Mouse (Mus musculus): ENCODE data around the gene Fam227a. TPM values are rescaled to one million over a fixed set of nuclear protein-coding genes. Genes with fewer than 3 reads are reported as not detected.
"Not testable (repeated sequence)": the region's sequence is repeated elsewhere in the genome, so short reads cannot be mapped to it uniquely, and the experiment has no call there.

Fam227a gene
- polyA plus RNA-seq, 1 experiment from 2014 or later: 0.93 TPM

GRCm38 (mm10) chr15:79683707-79684465, 25.1 kb upstream of the Fam227a start:
- H3K27me3 ChIP-seq (replicated peaks): no peaks in the 10 kb centered on the region
- H3K36me3 ChIP-seq: peaks cover 5% of the 10 kb centered on the region; the same call in 1 of the 2 replicates
- H3K4me2 ChIP-seq: peak overlapping the region; percentile 95
- peak overlapping the region; percentile 91 for H3K4me3 ChIP-seq
- 44% methylated on average over 19 of the region's 19 CpGs for WGBS
- peaks cover 60% of the 10 kb centered on the region for H3K4me1 ChIP-seq (replicated peaks)
- no peaks in the 10 kb centered on the region for H3K9me3 ChIP-seq (replicated peaks)
- peak overlapping the region; percentile 75 for H3K27ac ChIP-seq (ENCODE audit: poor library complexity, severe bottlenecking)
- H3K9ac ChIP-seq: peak overlapping the region; percentile 64
- ATAC-seq (ENCODE audit: insufficient number of reproducible peaks, low FRiP score): no peak

GRCm38 (mm10) chr15:79683146-79683545, 24.4 kb upstream of the Fam227a start:
- 69% methylated on average over 6 of the region's 6 CpGs for WGBS
- H3K9me3 ChIP-seq (replicated peaks): no peaks in the 10 kb centered on the region
- no peaks in the 10 kb centered on the region for H3K27me3 ChIP-seq (replicated peaks)
- peak overlapping the region; percentile 91 for H3K4me3 ChIP-seq
- H3K4me2 ChIP-seq: peak overlapping the region; percentile 95
- peak overlapping the region; percentile 63; the same call in 1 of the 2 replicates for H3K27ac ChIP-seq (ENCODE audit: poor library complexity, severe bottlenecking)
- no peak for ATAC-seq (ENCODE audit: insufficient number of reproducible peaks, low FRiP score)
- H3K9ac ChIP-seq: peak overlapping the region; percentile 61
- H3K4me1 ChIP-seq (replicated peaks): peaks cover 60% of the 10 kb centered on the region
- H3K36me3 ChIP-seq: peaks cover 5% of the 10 kb centered on the region; the same call in 1 of the 2 replicates

GRCm38 (mm10) chr15:79681973-79682372, 23.2 kb upstream of the Fam227a start:
- Histone ChIP-seq H3K4me2 (peak overlapping the region; percentile 95), H3K27me3 (replicated peaks) (no peaks in the 10 kb centered on the region), H3K4me3 (no peak overlapping the region), H3K9me3 (replicated peaks) (no peaks in the 10 kb centered on the region), H3K36me3 (peaks cover 12% of the 10 kb centered on the region; the same call in 1 of the 2 replicates), H3K9ac (peak overlapping the region; percentile 42; the same call in 1 of the 2 replicates), H3K27ac (ENCODE audit: poor library complexity, severe bottlenecking) (peak overlapping the region; percentile 63), H3K4me1 (replicated peaks) (peaks cover 60% of the 10 kb centered on the region)
- WGBS: 78% methylated on average over 4 of the region's 4 CpGs
- peak; percentile 63; the same call in 1 of the 2 replicates for ATAC-seq (ENCODE audit: insufficient number of reproducible peaks, low FRiP score)

- Histone ChIP-seq H3K4me2 (no peak overlapping the region), H3K27ac (ENCODE audit: poor library complexity, severe bottlenecking) (no peak overlapping the region), H3K27me3 (replicated peaks) (no peaks in the 10 kb centered on the region), H3K36me3 (peaks cover 52% of the 10 kb centered on the region), H3K4me3 (no peak overlapping the region), H3K4me1 (replicated peaks) (peaks cover 24% of the 10 kb centered on the region), H3K9ac (no peak overlapping the region), H3K9me3 (replicated peaks) (no peaks in the 10 kb centered on the region)
- 90% methylated on average over 2 of the region's 2 CpGs for WGBS
- ATAC-seq (ENCODE audit: insufficient number of reproducible peaks, low FRiP score): no peak
Observed at GRCm38 (mm10) chr15:79677936-79678335, 19.2 kb upstream of the Fam227a start.

- peak overlapping the region; percentile 96 for H3K4me3 ChIP-seq
- H3K4me1 ChIP-seq (replicated peaks): peaks cover 11% of the 10 kb centered on the region
- not testable (repeated sequence) for ATAC-seq (ENCODE audit: insufficient number of reproducible peaks, low FRiP score); H3K27me3 ChIP-seq (replicated peaks); H3K27ac ChIP-seq (ENCODE audit: poor library complexity, severe bottlenecking); H3K9me3 ChIP-seq (replicated peaks)
- peak overlapping the region; percentile 93; the same call in 1 of the 2 replicates for H3K9ac ChIP-seq
- peaks cover 56% of the 10 kb centered on the region for H3K36me3 ChIP-seq
- 82% methylated on average over 11 of the region's 11 CpGs for WGBS
- H3K4me2 ChIP-seq: peak overlapping the region; percentile 79
Observed at GRCm38 (mm10) chr15:79671828-79672348, 13.1 kb upstream of the Fam227a start.

GRCm38 (mm10) chr15:79670972-79671299, 12.2 kb upstream of the Fam227a start:
- Histone ChIP-seq H3K36me3 (peaks cover 54% of the 10 kb centered on the region), H3K9ac (peak overlapping the region; percentile 93)
- ATAC-seq (ENCODE audit: insufficient number of reproducible peaks, low FRiP score): peak; percentile 66

GRCm38 (mm10) chr15:79670249-79670971, 11.7 kb upstream of the Fam227a start, which contains the start of gene Tomm22:
Tomm22 (plus strand) TSS chr15:79670861.
- peaks cover 54% of the 10 kb centered on the region for H3K36me3 ChIP-seq
- H3K4me3 ChIP-seq: peak within 1 kb of the TSS; percentile 96
- peak within 1 kb of the TSS; percentile 79 for H3K4me2 ChIP-seq
- peak; percentile 95 for ATAC-seq (ENCODE audit: insufficient number of reproducible peaks, low FRiP score)
- peak within 1 kb of the TSS; percentile 66; the same call in 1 of the 2 replicates for H3K27ac ChIP-seq (ENCODE audit: poor library complexity, severe bottlenecking)
- peaks cover 23% of the 10 kb centered on the region for H3K4me1 ChIP-seq (replicated peaks)
- H3K27me3 ChIP-seq (replicated peaks): no peaks in the 10 kb centered on the region
- H3K9me3 ChIP-seq (replicated peaks): no peaks in the 10 kb centered on the region
- H3K9ac ChIP-seq: peak within 1 kb of the TSS; percentile 93
- 16% methylated on average over 33 of the region's 33 CpGs for WGBS

More at GRCm38 (mm10) chr15:79670972-79671299, 12.2 kb upstream of the Fam227a start:
- H3K27me3 ChIP-seq (replicated peaks): no peaks in the 10 kb centered on the region
- H3K4me3 ChIP-seq: peak overlapping the region; percentile 96
- H3K9me3 ChIP-seq (replicated peaks): no peaks in the 10 kb centered on the region
- WGBS: under 1% methylated on average over 37 of the region's 37 CpGs
- peaks cover 19% of the 10 kb centered on the region for H3K4me1 ChIP-seq (replicated peaks)
- H3K27ac ChIP-seq (ENCODE audit: poor library complexity, severe bottlenecking): peak overlapping the region; percentile 66; the same call in 1 of the 2 replicates
- H3K4me2 ChIP-seq: peak overlapping the region; percentile 79

- WGBS: 67% methylated on average over 10 of the region's 10 CpGs
- H3K4me1 ChIP-seq (replicated peaks): peaks cover 23% of the 10 kb centered on the region
- 0 out of 2 replicates have a peak overlapping the region, but pooled peaks have one; percentile 30 for H3K9ac ChIP-seq
- H3K27ac ChIP-seq (ENCODE audit: poor library complexity, severe bottlenecking): 0 out of 2 replicates have a peak overlapping the region, but pooled peaks have one; percentile 6
- H3K4me3 ChIP-seq: no peak overlapping the region
- peaks cover 43% of the 10 kb centered on the region for H3K36me3 ChIP-seq
- ATAC-seq (ENCODE audit: insufficient number of reproducible peaks, low FRiP score): no peak
- no peak overlapping the region for H3K4me2 ChIP-seq
- H3K9me3 ChIP-seq (replicated peaks): no peaks in the 10 kb centered on the region
- no peaks in the 10 kb centered on the region for H3K27me3 ChIP-seq (replicated peaks)
Observed at GRCm38 (mm10) chr15:79669195-79669594, 10.4 kb upstream of the Fam227a start.

- no peak overlapping the region for H3K4me3 ChIP-seq
- no peaks in the 10 kb centered on the region for H3K27me3 ChIP-seq (replicated peaks)
- ATAC-seq (ENCODE audit: insufficient number of reproducible peaks, low FRiP score): no peak
- H3K36me3 ChIP-seq: peaks cover 43% of the 10 kb centered on the region
- no peak overlapping the region for H3K27ac ChIP-seq (ENCODE audit: poor library complexity, severe bottlenecking)
- H3K4me2 ChIP-seq: no peak overlapping the region
- WGBS: 87% methylated on average over 8 of the region's 8 CpGs
- H3K9ac ChIP-seq: no peak overlapping the region
- H3K9me3 ChIP-seq (replicated peaks): peaks cover 4% of the 10 kb centered on the region
- peaks cover 20% of the 10 kb centered on the region for H3K4me1 ChIP-seq (replicated peaks)
Observed at GRCm38 (mm10) chr15:79664666-79665065, 5.9 kb upstream of the Fam227a start.

- H3K4me1 ChIP-seq (replicated peaks): peaks cover 19% of the 10 kb centered on the region
- H3K27ac ChIP-seq (ENCODE audit: poor library complexity, severe bottlenecking): no peak overlapping the region
- ATAC-seq (ENCODE audit: insufficient number of reproducible peaks, low FRiP score): no peak
- WGBS: 71% methylated on average over 4 of the region's 4 CpGs
- H3K4me3 ChIP-seq: no peak overlapping the region
- peaks cover 4% of the 10 kb centered on the region for H3K9me3 ChIP-seq (replicated peaks)
- H3K9ac ChIP-seq: no peak overlapping the region
- no peak overlapping the region for H3K4me2 ChIP-seq
- H3K36me3 ChIP-seq: peaks cover 34% of the 10 kb centered on the region
- H3K27me3 ChIP-seq (replicated peaks): no peaks in the 10 kb centered on the region
Observed at GRCm38 (mm10) chr15:79661852-79662251, 3.1 kb upstream of the Fam227a start.

Measured in heart, embryonic 12.5 days (tissue).